7 mouse cellular contexts compared by ENCODE assay signal in genomic region chr4:95193028-95193427, GRCm38 (mm10).
A peak's percentile ranks its signal among the peaks of the same experiment; 100 is the strongest.
DNase-seq lines count a peak whose midpoint lies in the region; ATAC-seq and TF ChIP-seq lines count a peak whose summit lies in the region.

No protein-coding gene starts in this region.

- no peak overlapping the region for H3K9ac ChIP-seq in heart, embryonic 16.5 days (ENCODE audit: low read length)
- H3K9ac ChIP-seq in liver, adult 2 months (ENCODE audit: low read depth, low read length): no peak overlapping the region
- H3K9ac ChIP-seq in forebrain, embryonic 15.5 days (replicated peaks): no peak overlapping the region

- no peak overlapping the region for H3K4me3 ChIP-seq in heart, embryonic 16.5 days (ENCODE audit: low read length)
- no peak overlapping the region for H3K4me3 ChIP-seq in liver, adult 2 months (ENCODE audit: insufficient read depth, low read depth, low read length)
- H3K4me3 ChIP-seq in forebrain, embryonic 15.5 days: no peak overlapping the region

- H3K9me3 ChIP-seq in heart, embryonic 16.5 days (replicated peaks; ENCODE audit: control insufficient read depth, low read length): no peaks in the 10 kb centered on the region
- no peaks in the 10 kb centered on the region for H3K9me3 ChIP-seq in forebrain, embryonic 15.5 days

- peak; percentile 45 to 51 for DNase-seq in B cell, adult 2 months
- peak; percentile 9 for DNase-seq in adrenal gland, postnatal 25 days
- DNase-seq in liver, adult 2 months (ENCODE audit: extremely low read depth, low read depth, low spot score): peak; percentile 35
- DNase-seq in ovary, postnatal 36 days (ENCODE audit: low spot score): no peak

- WGBS in heart, embryonic 16.5 days: 7% methylated on average over 4 of the region's 4 CpGs
- WGBS in liver, adult 2 months: 33% methylated on average over 4 of the region's 4 CpGs
- 64% methylated on average over 4 of the region's 4 CpGs for WGBS in forebrain, embryonic 15.5 days

- no peak for TF ChIP-seq POLR2A in liver, adult 2 months (IDR thresholded peaks at IDR 0.05; ENCODE audit: extremely low read depth, insufficient read depth, low read length)

- 0 out of 2 replicates have a peak overlapping the region, but pooled peaks have one; percentile 3 for H3K4me2 ChIP-seq in heart, embryonic 16.5 days (ENCODE audit: low read depth, low read length)
- H3K4me2 ChIP-seq in forebrain, embryonic 15.5 days (replicated peaks): no peak overlapping the region

- H3K27me3 ChIP-seq in heart, embryonic 16.5 days (ENCODE audit: control insufficient read depth, insufficient read depth, low read length): no peaks in the 10 kb centered on the region
- no peaks in the 10 kb centered on the region for H3K27me3 ChIP-seq in liver, adult 2 months (ENCODE audit: control insufficient read depth, insufficient read depth, low read length)
- no peaks in the 10 kb centered on the region for H3K27me3 ChIP-seq in forebrain, embryonic 15.5 days

- no peaks in the 10 kb centered on the region for H3K79me2 ChIP-seq in liver, adult 2 months (ENCODE audit: control insufficient read depth, insufficient read depth, low read length)

- H3K36me3 ChIP-seq in heart, embryonic 16.5 days (ENCODE audit: control insufficient read depth, insufficient read depth): no peaks in the 10 kb centered on the region
- no peaks in the 10 kb centered on the region for H3K36me3 ChIP-seq in liver, adult 2 months (ENCODE audit: control insufficient read depth, insufficient read depth, low read length)
- no peaks in the 10 kb centered on the region for H3K36me3 ChIP-seq in forebrain, embryonic 15.5 days

- no peak for TF ChIP-seq CTCF in liver, adult 2 months (IDR thresholded peaks at IDR 0.05; ENCODE audit: low read depth, low read length)

- H3K27ac ChIP-seq in heart, embryonic 16.5 days (ENCODE audit: low read length): 0 out of 2 replicates have a peak overlapping the region, but pooled peaks have one; percentile 7
- H3K27ac ChIP-seq in liver, adult 2 months (replicated peaks; ENCODE audit: insufficient read depth, low read depth, low read length): no peak overlapping the region
- H3K27ac ChIP-seq in forebrain, embryonic 15.5 days (replicated peaks): no peak overlapping the region

- peak; percentile 43; the same call in 1 of the 2 replicates for ATAC-seq in heart, embryonic 16.5 days (replicated peaks; ENCODE audit: extremely low read depth, insufficient read depth, low FRiP score)
- peak; percentile 85 for ATAC-seq in neutrophil, adult 5-6 weeks (ENCODE audit: extremely low read depth, insufficient number of reproducible peaks, low FRiP score, poor library complexity, severe bottlenecking)
- no peak for ATAC-seq in forebrain, embryonic 15.5 days (replicated peaks)

- peaks cover 11% of the 10 kb centered on the region for H3K4me1 ChIP-seq in heart, embryonic 16.5 days (ENCODE audit: control insufficient read depth, insufficient read depth, low read length)
- H3K4me1 ChIP-seq in liver, adult 2 months (ENCODE audit: control insufficient read depth, insufficient read depth, low read length): no peaks in the 10 kb centered on the region; the same call in 1 of the 2 replicates
- no peaks in the 10 kb centered on the region for H3K4me1 ChIP-seq in forebrain, embryonic 15.5 days
